Mouse (Mus musculus) erythroblast, embryonic 14.5 days (primary cell): ENCODE data around the gene Agk. TPM values are rescaled to one million over a fixed set of nuclear protein-coding genes. Genes with fewer than 3 reads are reported as not detected.

Experiments
- H3K27me3 ChIP-seq: 2 replicates; pipeline ENCODE4 v1.6.1; 2012; ENCODE audit warnings: inconsistent platforms; ENCODE audit not compliant: control insufficient read depth
- H3K36me3 ChIP-seq: 2 replicates; pipeline ENCODE4 v1.6.1; 2012; ENCODE audit warnings: mild to moderate bottlenecking, inconsistent platforms; ENCODE audit not compliant: control insufficient read depth
- H3K4me1 ChIP-seq: 2 replicates; pipeline ENCODE4 v1.6.1; 2012; ENCODE audit warnings: inconsistent platforms; ENCODE audit not compliant: control insufficient read depth
- H3K4me3 ChIP-seq: replicated peaks from 2 replicates; pipeline ENCODE3; 2012; ENCODE audit warnings: moderate library complexity, mild to moderate bottlenecking, inconsistent platforms
- H3K9me3 ChIP-seq: 2 replicates; pipeline ENCODE4 v1.6.1; 2012; ENCODE audit warnings: low read length, inconsistent platforms, mixed read lengths; ENCODE audit not compliant: control insufficient read depth
- GATA1 ChIP-seq: IDR thresholded peaks from 2 replicates; pipeline ENCODE4 v1.6.1; 2012; ENCODE audit warnings: low read length, inconsistent platforms, mixed read lengths
- TAL1 ChIP-seq: IDR thresholded peaks from 3 replicates; pipeline ENCODE4 v1.6.1; 2012; ENCODE audit warnings: low read length, inconsistent platforms, mixed read lengths
- polyA plus RNA-seq: library from polyadenylated mRNA; stranded (reverse); fragments of >175 nt; gene quantifications from 2 replicates; pipeline ENCODE4 v1.2.3, GENCODE M21; 2012

Gene Agk
- polyA plus RNA-seq, 1 experiment: 0.09 TPM

DNA sequence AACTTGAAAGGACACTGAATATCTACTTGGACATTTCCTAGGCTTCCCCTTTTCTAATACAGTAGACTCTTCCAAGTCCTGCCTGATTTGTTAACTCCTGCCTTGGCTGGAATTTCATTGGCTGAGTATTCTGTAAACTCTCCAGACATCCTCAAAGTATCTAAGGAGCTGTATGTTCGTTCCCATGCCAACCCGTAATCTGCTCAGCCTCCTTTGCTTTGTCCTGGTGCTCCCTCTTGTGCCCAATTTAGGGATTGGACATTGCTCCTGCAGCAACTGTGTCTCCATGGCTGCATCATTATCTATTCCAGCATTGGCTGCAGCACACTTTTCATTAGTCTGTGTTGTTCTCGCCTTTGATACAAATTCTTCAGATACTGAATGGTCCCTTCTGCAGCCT, 68.2 kb downstream of the Agk start:
- Histone ChIP-seq H3K27me3 (no peaks in the 10 kb centered on the region), H3K36me3 (peaks cover 8% of the 10 kb centered on the region), H3K9me3 (no peaks in the 10 kb centered on the region), H3K4me3 (no peak overlapping the region), H3K4me1 (peaks cover 10% of the 10 kb centered on the region)
- TF ChIP-seq GATA1 (no peak), TAL1 (no peak)

DNA sequence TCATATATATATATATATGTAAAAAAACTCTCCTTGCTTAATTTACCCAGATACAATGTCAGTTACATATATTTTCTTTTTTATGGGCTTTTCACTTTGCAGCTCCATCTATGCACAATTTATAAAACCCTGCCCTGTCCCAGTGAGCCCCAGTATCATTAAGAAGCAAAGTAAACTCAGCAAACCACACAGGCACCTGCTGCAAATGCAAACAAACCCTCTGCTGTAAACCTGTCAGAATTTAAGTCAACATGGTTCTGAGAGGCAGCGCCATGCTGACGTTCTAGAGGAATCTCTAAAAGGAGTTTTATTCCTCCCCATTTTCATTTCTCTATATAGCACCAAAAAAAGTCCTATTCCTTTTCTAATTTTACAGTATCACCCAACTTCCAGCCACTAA, 77.1 kb downstream of the Agk start:
- H3K36me3 ChIP-seq: peaks cover 8% of the 10 kb centered on the region
- H3K4me1 ChIP-seq: no peaks in the 10 kb centered on the region
- no peaks in the 10 kb centered on the region for H3K9me3 ChIP-seq
- no peaks in the 10 kb centered on the region for H3K27me3 ChIP-seq
- no peak overlapping the region for H3K4me3 ChIP-seq
- TF ChIP-seq TAL1 (no peak), GATA1 (no peak)

DNA sequence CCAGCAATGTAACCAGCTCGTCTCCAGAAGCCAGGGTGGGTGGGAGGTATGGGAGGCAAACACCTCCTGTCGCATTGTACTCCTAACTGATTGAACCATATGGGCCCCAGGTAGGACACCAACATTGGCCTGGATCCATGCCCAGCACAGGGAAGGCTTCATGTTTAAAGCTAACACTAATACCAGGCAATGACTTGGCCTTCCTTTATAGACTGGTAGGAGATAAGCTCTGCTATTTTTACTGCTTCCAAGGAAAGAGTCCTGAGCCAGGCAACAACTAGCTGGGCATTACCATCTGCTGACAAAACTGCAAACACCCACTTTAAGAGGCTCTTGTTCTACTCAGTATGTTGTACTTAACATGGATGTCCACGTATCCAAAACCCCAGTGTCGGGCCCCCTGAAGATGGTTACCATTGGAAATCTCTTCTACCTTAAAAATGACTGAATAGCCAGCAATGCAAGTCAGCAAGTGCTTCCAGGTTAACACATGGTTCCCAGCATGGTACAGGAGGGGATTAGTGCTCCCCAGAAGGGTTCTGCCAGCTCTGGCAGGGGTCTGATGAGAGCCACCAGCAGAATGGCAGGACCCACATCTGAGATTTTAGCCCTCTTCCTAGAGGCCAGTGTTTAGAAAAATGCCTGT, 78.8 kb downstream of the Agk start:
- H3K4me1 ChIP-seq: no peaks in the 10 kb centered on the region
- peaks cover 2% of the 10 kb centered on the region for H3K36me3 ChIP-seq

DNA sequence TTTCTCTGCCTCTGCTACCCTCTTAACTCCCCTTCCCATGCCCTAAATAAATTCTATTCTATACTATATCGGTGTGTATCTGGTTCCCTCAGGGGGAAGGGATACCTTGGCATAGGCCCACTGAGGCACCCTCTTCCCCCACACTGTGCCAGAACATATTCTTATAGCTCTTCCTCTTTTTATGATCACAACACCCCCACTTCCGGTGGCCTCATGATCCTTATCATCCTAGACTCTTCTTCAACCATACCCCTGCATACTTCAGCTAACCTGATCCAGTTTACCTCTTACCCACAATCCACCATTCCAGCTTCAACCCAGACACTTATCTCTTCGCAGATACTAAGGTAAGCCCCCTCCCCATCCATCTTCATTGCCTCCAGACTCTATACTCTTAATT, 86.1 kb downstream of the Agk start:
- no peak overlapping the region for H3K4me3 ChIP-seq
- H3K27me3 ChIP-seq: no peaks in the 10 kb centered on the region
- H3K36me3 ChIP-seq: no peaks in the 10 kb centered on the region; the same call in 1 of the 2 replicates
- no peaks in the 10 kb centered on the region for H3K9me3 ChIP-seq
- H3K4me1 ChIP-seq: no peaks in the 10 kb centered on the region
- TF ChIP-seq GATA1: no peak
- no peak for TF ChIP-seq TAL1

More for the DNA sequence above, 78.8 kb downstream of the Agk start:
- Histone ChIP-seq H3K4me3 (no peak overlapping the region), H3K9me3 (no peaks in the 10 kb centered on the region), H3K27me3 (no peaks in the 10 kb centered on the region)
- TF ChIP-seq TAL1: no peak
- no peak for TF ChIP-seq GATA1

DNA sequence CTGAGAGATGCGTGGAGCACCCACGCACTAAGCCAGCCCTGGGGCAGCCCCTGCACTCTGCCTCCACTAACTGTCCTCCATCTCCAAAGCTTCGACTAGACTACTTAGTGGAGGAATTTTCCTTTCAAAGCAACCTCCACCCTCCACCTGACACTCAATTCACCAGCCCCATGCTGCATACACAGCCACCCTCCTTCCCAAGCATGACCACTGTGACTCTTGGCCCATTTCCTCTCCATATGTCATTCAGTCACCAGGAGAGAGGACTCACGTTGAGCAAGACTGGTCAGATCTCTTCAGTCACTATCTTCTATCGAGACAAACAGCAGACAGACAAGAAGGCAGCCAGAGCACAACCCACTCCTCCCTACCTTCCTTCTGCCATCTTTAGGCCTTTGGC, 88.1 kb downstream of the Agk start:
- H3K4me1 ChIP-seq: no peaks in the 10 kb centered on the region
- H3K27me3 ChIP-seq: no peaks in the 10 kb centered on the region
- TF ChIP-seq TAL1: no peak
- TF ChIP-seq GATA1: no peak
- no peaks in the 10 kb centered on the region for H3K9me3 ChIP-seq
- H3K4me3 ChIP-seq: no peak overlapping the region
- H3K36me3 ChIP-seq: no peaks in the 10 kb centered on the region; the same call in 1 of the 2 replicates

DNA sequence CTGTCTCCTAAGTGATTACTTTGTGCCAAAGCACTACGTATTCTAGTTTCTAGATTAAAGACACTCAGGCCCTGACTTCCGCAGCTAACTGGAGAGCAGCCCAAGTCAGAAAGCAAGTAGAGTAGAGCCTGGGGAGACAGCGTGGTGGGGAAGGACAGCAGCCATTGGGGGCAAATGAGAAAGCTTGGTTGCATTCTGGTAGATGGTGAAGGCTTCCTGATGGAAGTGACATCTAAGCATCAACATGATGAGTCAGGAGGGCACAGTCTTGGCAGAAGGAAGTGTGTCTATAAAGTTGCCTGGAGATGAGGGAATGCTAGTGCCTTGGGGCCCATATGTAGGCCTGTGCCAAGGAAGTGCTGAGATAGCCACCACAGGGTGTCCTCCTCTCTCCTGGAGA, 88.6 kb downstream of the Agk start:
- no peaks in the 10 kb centered on the region for H3K4me1 ChIP-seq
- no peaks in the 10 kb centered on the region for H3K36me3 ChIP-seq
- H3K4me3 ChIP-seq: no peak overlapping the region
- no peaks in the 10 kb centered on the region for H3K9me3 ChIP-seq
- no peak for TF ChIP-seq TAL1
- no peak for TF ChIP-seq GATA1
- H3K27me3 ChIP-seq: no peaks in the 10 kb centered on the region

DNA sequence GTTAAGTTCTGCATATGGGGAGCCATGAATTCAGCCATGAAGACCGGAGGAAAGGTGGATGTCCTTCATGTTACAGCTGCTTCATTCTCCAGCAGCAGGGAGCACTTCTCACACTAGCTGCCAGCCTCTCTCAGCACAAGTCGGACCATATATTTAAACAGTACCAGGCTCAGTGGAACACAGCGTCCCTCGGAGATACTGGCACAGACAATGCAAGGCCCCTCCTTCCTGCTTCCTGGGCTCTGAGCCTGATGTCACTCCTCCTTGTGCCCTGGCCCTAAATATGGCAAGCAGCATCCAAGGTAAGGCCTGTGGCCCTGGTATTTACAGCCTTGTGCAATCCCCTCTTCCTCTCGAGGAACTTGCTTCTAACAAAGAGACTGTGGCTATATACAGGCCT, 90.8 kb downstream of the Agk start:
- H3K9me3 ChIP-seq: no peaks in the 10 kb centered on the region
- TF ChIP-seq GATA1 (no peak), TAL1 (no peak)
- no peaks in the 10 kb centered on the region for H3K27me3 ChIP-seq
- H3K4me1 ChIP-seq: no peaks in the 10 kb centered on the region
- no peaks in the 10 kb centered on the region for H3K36me3 ChIP-seq
- no peak overlapping the region for H3K4me3 ChIP-seq

DNA sequence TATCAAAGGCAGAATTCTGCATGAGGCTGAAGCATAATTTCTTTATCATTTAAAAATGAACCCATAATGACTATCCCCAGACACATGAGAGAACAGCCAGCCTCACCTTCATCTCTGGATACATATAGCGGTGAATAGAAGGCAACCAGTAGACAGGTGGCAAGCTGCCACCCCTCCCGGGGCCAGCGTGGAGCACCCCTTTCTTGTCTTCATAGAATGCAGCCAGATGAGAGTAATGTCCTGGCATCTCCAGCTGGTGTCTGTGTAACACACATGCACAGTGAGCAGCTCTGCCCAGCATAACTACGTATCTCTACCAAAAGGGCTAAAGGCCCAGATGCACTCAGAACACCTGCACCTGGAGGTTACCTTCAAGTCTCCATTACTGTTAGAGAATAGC, 93.4 kb downstream of the Agk start:
- TF ChIP-seq TAL1 (no peak), GATA1 (no peak)
- no peaks in the 10 kb centered on the region for H3K36me3 ChIP-seq

DNA sequence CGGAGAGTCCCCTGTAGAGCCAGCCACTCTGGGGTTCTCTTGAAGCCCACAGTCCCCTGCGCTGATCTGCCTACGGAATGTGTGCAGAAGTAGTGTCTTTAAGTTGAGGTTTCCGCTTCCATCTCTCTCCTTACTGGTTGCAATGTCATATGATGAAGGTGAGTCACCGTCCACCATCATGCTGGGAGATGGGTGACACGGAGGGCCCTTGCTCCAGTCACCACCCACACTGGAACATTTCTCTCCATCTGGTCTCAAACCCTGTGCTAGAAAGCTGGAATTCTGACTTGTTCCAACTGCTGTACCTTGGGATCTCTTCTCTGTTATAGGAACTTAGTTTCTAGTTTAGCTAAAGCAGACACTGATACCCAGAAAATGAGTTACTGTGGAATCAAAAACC, 96.1 kb downstream of the Agk start:
- H3K36me3 ChIP-seq: no peaks in the 10 kb centered on the region
- no peaks in the 10 kb centered on the region for H3K9me3 ChIP-seq
- no peak overlapping the region for H3K4me3 ChIP-seq
- H3K4me1 ChIP-seq: no peaks in the 10 kb centered on the region
- no peak for TF ChIP-seq TAL1
- no peak for TF ChIP-seq GATA1
- no peaks in the 10 kb centered on the region for H3K27me3 ChIP-seq

More for the DNA sequence above, 93.4 kb downstream of the Agk start:
- Histone ChIP-seq H3K9me3 (no peaks in the 10 kb centered on the region), H3K4me3 (no peak overlapping the region), H3K4me1 (no peaks in the 10 kb centered on the region), H3K27me3 (no peaks in the 10 kb centered on the region)

DNA sequence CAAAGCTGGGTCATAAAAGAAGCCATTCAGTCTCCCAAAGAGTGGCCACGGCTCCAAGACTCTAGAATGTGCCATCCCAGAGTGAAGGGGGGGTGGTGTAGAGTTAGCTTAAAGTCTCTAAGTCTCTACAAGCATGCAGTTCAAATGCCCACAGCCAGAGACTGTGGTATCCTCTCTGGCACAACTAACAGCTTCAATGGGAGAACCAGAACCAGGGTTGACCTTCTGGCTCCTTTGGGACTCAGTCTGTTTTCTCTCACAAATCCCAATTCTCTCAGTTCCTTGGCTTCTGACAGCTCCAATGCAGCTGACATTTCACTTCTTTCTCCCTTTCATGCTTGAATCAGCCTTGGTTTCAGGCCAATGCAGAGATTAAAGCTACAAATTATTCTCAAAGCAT, 98.0 kb downstream of the Agk start:
- Histone ChIP-seq H3K27me3 (no peaks in the 10 kb centered on the region), H3K4me3 (no peak overlapping the region), H3K9me3 (no peaks in the 10 kb centered on the region), H3K4me1 (no peaks in the 10 kb centered on the region), H3K36me3 (no peaks in the 10 kb centered on the region)
- no peak for TF ChIP-seq TAL1
- TF ChIP-seq GATA1: no peak
